Mouse (Mus musculus) lung, embryonic 14.5 days (tissue): ENCODE measurements at regions not wholly inside any gene's neighbourhood (a gene's known extent, or its start where the extent isn't known, plus 50 kb on each side); places are given as distances from the start of the nearest gene placed in this dataset.

Experiments used
- ATAC-seq: fragments of 200-750 bp; cut with Nextera tagmentation; 2 replicates; pipeline ENCODE4 v1.8.0; 2017; ENCODE audit warnings: mild to moderate bottlenecking, moderate TSS enrichment, moderate library complexity; ENCODE audit not compliant: insufficient read depth
- DNase-seq: peaks from one replicate; pipeline ENCODE4 v3.0.0-alpha.2; 2015
- H3K27ac ChIP-seq: fragments of 300-500 bp; sonication (generic); 2 replicates; pipeline ENCODE4 v1.5.1; 2014; ENCODE audit warnings: low read depth, mild to moderate bottlenecking, moderate library complexity
- H3K27me3 ChIP-seq: fragments of 300-500 bp; sonication (generic); 2 replicates; pipeline ENCODE4 v1.6.1; 2014; ENCODE audit warnings: low read length, control low read depth; ENCODE audit not compliant: insufficient read depth
- H3K36me3 ChIP-seq: fragments of 300-500 bp; sonication (generic); 2 replicates; pipeline ENCODE4 v1.6.1; 2014; ENCODE audit warnings: control low read depth; ENCODE audit not compliant: insufficient read depth
- H3K4me1 ChIP-seq: fragments of 300-500 bp; sonication (generic); 2 replicates; pipeline ENCODE4 v1.6.1; 2014; ENCODE audit warnings: antibody characterized with exemption, control low read depth; ENCODE audit not compliant: insufficient read depth
- H3K4me2 ChIP-seq: fragments of 300-500 bp; sonication (generic); 2 replicates; pipeline ENCODE4 v1.6.1; 2014; ENCODE audit warnings: mild to moderate bottlenecking
- H3K4me3 ChIP-seq: fragments of 300-500 bp; sonication (generic); 2 replicates; pipeline ENCODE4 v1.5.1; 2014; ENCODE audit warnings: low read depth, low read length
- H3K9ac ChIP-seq: fragments of 300-500 bp; sonication (generic); 2 replicates; pipeline ENCODE4 v1.6.1; 2014
- H3K9me3 ChIP-seq: fragments of 300-500 bp; sonication (generic); 2 replicates; pipeline ENCODE4 v1.6.1; 2016; ENCODE audit warnings: low read depth, low read length, control low read depth
- CTCF ChIP-seq: IDR thresholded peaks from 2 replicates; pipeline ENCODE4 v1.5.1; 2016; ENCODE audit warnings: antibody characterized with exemption, low read depth
- WGBS: fragments of 180-500 bp; shearing (Covaris S2); extraction: QIAGEN DNeasy Blood & Tissue Kit; methylation state at CpG from one replicate; pipeline ENCODE4 v1.1.7; 2014; 5-methylcytosine and 5-hydroxymethylcytosine counted together

DNA sequence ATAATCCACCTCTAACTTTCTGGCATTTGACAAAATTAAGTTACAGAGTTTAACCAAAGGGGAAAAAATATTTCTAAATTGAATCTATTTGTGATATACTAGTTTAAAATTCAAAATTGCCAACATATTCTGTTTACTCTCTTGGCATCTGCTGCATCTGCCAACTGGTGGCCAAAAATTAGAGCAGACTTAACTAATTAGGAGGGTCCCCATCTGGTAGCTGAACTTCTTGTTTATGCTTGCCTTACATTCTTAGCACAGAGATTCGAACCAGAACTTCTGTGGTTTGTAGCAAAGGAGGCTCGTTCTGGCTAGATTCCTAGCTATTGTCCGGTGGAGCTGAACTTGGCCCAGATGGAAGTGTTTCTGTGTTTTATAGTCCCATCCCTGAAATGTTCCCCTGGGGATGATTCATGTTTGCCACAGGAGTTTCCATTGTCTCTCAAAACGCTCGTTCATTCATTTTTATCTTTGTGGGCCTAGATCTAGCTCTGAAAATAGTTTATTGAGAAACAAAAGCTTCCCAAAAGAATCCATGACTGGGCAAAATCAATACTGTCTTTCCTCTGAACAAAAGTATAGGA, 3461.5 kb upstream of the Gm7489 start:
- H3K36me3 ChIP-seq, result no peaks in the 10 kb centered on the region
- 77% methylated on average over 5 of the region's 5 CpGs for WGBS
- no peak overlapping the region for H3K4me3 ChIP-seq
- H3K27ac ChIP-seq, result no peak overlapping the region
- no peak overlapping the region for H3K4me2 ChIP-seq
- H3K4me1 ChIP-seq, result no peaks in the 10 kb centered on the region
- H3K9ac ChIP-seq, result no peak overlapping the region
- H3K9me3 ChIP-seq, result no peaks in the 10 kb centered on the region
- TF ChIP-seq CTCF, result no peak
- ATAC-seq, result no peak
- DNase-seq, result no peak
- H3K27me3 ChIP-seq, result no peaks in the 10 kb centered on the region

DNA sequence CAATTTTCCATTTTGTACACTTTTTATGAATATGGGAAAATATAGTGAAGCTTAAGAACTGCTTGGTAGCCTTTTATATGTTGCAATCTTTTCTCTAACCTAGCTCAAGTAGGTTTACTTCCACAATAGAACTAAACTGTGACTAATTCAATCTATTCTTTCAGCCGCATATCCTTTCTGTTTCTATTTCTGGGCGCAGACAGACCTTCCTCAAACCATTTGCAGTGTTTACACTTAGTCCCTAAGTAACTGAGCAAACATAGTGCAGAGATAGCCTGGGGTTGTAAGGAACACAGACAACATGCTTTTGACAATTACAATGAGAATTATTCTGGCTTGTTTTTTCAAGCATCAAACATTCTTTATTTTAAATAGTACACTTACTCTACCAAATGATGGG, 3435.1 kb upstream of the Gm7489 start:
- Histone ChIP-seq H3K27me3 (no peaks in the 10 kb centered on the region), H3K9ac (no peak overlapping the region), H3K4me1 (no peaks in the 10 kb centered on the region), H3K9me3 (no peaks in the 10 kb centered on the region), H3K4me2 (no peak overlapping the region), H3K27ac (no peak overlapping the region), H3K36me3 (no peaks in the 10 kb centered on the region), H3K4me3 (no peak overlapping the region)
- ATAC-seq (no peak), DNase-seq (peak; percentile 2)
- TF ChIP-seq CTCF, result no peak
- 56% methylated on average over 2 of the region's 2 CpGs for WGBS

DNA sequence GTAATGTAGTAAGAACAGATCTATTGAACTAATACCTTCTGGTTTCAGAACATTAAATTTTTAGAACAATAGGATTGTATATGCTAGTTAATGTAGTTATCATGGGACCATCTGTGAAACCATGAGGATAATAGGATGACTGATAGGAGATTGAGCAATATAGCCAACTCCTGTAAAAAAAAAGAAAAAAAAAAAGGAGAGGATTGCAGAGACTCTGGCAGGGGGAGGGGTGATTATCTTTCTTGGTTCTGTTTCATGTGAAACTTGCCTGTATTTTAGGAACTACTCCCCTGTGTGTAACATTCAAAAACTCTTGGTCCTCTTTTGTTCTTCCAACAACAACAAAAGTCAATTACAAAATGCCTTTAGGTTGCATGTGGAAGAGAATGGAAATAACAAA, 3412.1 kb upstream of the Gm7489 start:
- ATAC-seq (no peak), DNase-seq (no peak)
- no peaks in the 10 kb centered on the region for H3K4me1 ChIP-seq
- no peak overlapping the region for H3K4me2 ChIP-seq
- H3K9ac ChIP-seq, result no peak overlapping the region
- H3K4me3 ChIP-seq, result no peak overlapping the region
- H3K36me3 ChIP-seq, result no peaks in the 10 kb centered on the region
- H3K9me3 ChIP-seq, result no peaks in the 10 kb centered on the region
- H3K27me3 ChIP-seq, result no peaks in the 10 kb centered on the region
- TF ChIP-seq CTCF, result no peak
- H3K27ac ChIP-seq, result no peak overlapping the region

DNA sequence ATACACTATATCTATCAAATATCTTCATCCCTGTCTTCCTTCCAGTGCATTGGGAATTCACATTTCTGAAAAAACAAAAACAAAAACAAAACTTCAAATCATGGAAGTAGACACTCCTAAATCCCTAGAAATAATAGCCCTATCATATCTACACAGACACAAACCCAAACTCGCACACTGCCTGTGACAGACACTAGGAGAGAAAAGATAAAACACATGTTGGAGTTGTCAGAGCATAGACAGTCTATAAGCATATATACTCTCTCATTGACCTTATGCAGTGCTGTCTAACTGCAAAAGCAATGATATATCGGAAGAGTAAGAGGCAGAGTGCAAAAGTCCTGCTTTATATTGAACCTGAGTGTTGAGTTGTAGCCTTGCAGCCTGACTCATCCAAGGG, 3386.0 kb upstream of the Gm7489 start:
- H3K27ac ChIP-seq, result no peak overlapping the region
- no peak overlapping the region for H3K9ac ChIP-seq
- ATAC-seq (no peak), DNase-seq (no peak)
- no peaks in the 10 kb centered on the region for H3K9me3 ChIP-seq
- no peak overlapping the region for H3K4me2 ChIP-seq
- WGBS, result 69% methylated on average over 2 of the region's 2 CpGs
- H3K36me3 ChIP-seq, result no peaks in the 10 kb centered on the region
- no peak for TF ChIP-seq CTCF
- H3K4me1 ChIP-seq, result no peaks in the 10 kb centered on the region
- no peaks in the 10 kb centered on the region for H3K27me3 ChIP-seq
- no peak overlapping the region for H3K4me3 ChIP-seq

DNA sequence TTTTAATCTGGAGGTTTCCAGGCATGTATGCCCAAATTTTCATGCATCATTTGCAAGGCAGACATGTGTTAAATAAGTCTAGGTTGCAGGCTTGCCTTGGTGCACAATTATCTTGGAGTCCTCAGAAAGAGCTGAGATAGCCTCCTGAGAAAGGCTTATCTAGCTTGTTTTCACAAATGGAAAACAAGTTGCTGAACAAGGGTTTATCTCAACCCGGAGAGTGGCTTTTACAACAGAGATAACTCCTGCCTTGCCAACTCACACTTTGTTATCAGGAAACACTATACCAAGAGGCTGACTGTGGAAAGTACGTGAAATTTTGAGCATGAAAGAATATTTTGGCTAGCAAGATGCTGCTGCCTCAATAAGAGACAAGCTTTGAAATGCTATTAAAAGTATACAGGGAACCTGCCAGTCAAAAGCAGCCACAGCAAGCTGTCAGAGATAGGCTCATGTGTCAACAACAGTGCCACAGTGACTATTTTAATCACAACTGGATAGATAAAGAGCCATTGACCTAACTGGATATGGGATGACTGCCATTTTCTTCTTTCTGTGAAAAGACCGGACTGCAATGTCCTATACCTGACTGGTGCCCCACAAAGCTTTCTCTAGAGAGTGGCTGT, 3376.6 kb upstream of the Gm7489 start:
- no peak overlapping the region for H3K9ac ChIP-seq
- TF ChIP-seq CTCF, result no peak
- H3K27me3 ChIP-seq, result no peaks in the 10 kb centered on the region
- peak overlapping the region; percentile 20; the same call in 1 of the 2 replicates for H3K27ac ChIP-seq
- ATAC-seq (no peak), DNase-seq (no peak)
- no peaks in the 10 kb centered on the region for H3K36me3 ChIP-seq
- H3K4me3 ChIP-seq, result no peak overlapping the region
- H3K4me1 ChIP-seq, result no peaks in the 10 kb centered on the region
- 38% methylated on average over 3 of the region's 3 CpGs for WGBS
- H3K9me3 ChIP-seq, result no peaks in the 10 kb centered on the region
- no peak overlapping the region for H3K4me2 ChIP-seq

DNA sequence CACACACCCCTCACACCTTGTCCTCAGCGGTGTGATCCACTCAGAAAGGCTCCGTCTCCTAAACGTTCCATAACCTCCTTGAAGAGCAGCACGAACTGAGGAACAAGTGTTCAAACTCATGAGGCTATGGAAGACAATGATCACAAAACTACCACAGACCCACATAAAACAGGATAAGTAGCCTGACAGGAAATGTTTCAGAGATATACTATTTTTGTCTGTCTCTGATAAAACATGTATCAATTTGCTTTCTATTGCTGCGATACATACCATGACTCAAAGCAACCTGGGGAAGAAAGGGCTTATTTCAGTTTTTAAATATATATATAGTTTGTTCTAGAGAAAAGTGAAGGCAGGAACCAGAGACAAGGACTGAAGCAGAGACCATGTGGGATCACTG, 3371.7 kb upstream of the Gm7489 start:
- TF ChIP-seq CTCF, result no peak
- Histone ChIP-seq H3K4me1 (no peaks in the 10 kb centered on the region), H3K9ac (no peak overlapping the region), H3K4me2 (no peak overlapping the region), H3K9me3 (no peaks in the 10 kb centered on the region), H3K36me3 (no peaks in the 10 kb centered on the region), H3K27me3 (no peaks in the 10 kb centered on the region), H3K4me3 (no peak overlapping the region), H3K27ac (no peak overlapping the region)
- no peak for ATAC-seq
- WGBS, result 89% methylated on average over 5 of the region's 5 CpGs
- DNase-seq, result no peak

DNA sequence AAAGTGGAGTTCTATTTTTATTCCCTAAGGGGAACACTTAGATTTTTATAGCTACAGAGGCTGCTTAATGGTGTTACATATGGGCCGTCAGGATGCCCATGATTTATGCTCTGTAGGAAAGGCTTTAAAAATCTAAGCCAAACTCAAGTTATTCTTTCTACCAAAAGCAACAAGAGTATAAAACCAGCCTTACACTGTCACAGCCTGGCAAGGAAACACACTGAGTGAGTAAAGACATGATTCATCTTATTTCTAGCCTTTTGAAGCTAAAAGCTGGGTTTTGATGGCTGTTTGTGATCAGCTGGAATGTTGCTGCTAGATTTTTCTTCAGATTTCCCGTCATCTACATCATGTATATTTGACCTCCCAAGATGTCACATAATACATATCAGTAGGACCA, 3359.9 kb upstream of the Gm7489 start:
- H3K36me3 ChIP-seq, result no peaks in the 10 kb centered on the region
- no peak overlapping the region for H3K9ac ChIP-seq
- ATAC-seq (no peak), DNase-seq (peak; percentile 24)
- H3K27me3 ChIP-seq, result no peaks in the 10 kb centered on the region
- H3K4me1 ChIP-seq, result no peaks in the 10 kb centered on the region
- no peaks in the 10 kb centered on the region for H3K9me3 ChIP-seq
- H3K4me3 ChIP-seq, result no peak overlapping the region
- no peak overlapping the region for H3K4me2 ChIP-seq
- TF ChIP-seq CTCF, result no peak
- no peak overlapping the region for H3K27ac ChIP-seq
- 48% methylated on average over 2 of the region's 2 CpGs for WGBS
